Mouse (Mus musculus) layer of hippocampus, adult 8-10 months (tissue): ENCODE measurements around the gene Slc35g3. TPM values are rescaled to one million over a fixed set of nuclear protein-coding genes. Genes with fewer than 3 reads are reported as not detected.

Experiments
- total RNA-seq, 4 experiments: library from RNA; stranded (reverse); gene quantifications; 2 replicates each; pipeline ENCODE4 v1.2.4; 2022

Slc35g3 gene
- total RNA-seq, 4 experiments from 2014 or later: not detected

Other genes with a start within 250 kb of the Slc35g3 start
- 1 to 10 TPM; 3.1 to 6.3 (median 5.0) TPM for gene Dnah2, start 212.9 kb downstream of the Slc35g3 start, total RNA-seq
- 100 to 1,000 TPM; 115 to 132 (median 124) TPM for gene Efnb3, start 201.8 kb downstream of the Slc35g3 start, total RNA-seq
- gene Wrap53, start 181.7 kb downstream of the Slc35g3 start, total RNA-seq: 10 to 100 TPM; 12.2 to 17.8 (median 12.3) TPM
- 10 to 100 TPM; 27.7 to 36.7 (median 33.7) TPM for gene Trp53, start 181.6 kb downstream of the Slc35g3 start, total RNA-seq
- 100 to 1,000 TPM; 386 to 493 (median 443) TPM for gene Atp1b2, start 156.0 kb downstream of the Slc35g3 start, total RNA-seq
- gene Shbg, start 144.1 kb downstream of the Slc35g3 start, total RNA-seq: under 1 TPM in 2 of 4 experiments, not detected in 2; 0.59 to 0.92 TPM
- 10 to 100 TPM; 13.3 to 19.2 (median 14.8) TPM for gene Sat2, start 139.9 kb downstream of the Slc35g3 start, total RNA-seq
- 100 to 1,000 TPM; 132 to 154 (median 139) TPM for gene Fxr2, start 129.0 kb downstream of the Slc35g3 start, total RNA-seq
- gene Sox15, start 106.7 kb downstream of the Slc35g3 start, total RNA-seq: not detected
- 10 to 100 TPM; 51.3 to 60.6 (median 56.8) TPM for gene Mpdu1, start 99.3 kb downstream of the Slc35g3 start, total RNA-seq
- 100 to 1,000 TPM in 1 of 4 experiments, 10 to 100 TPM in 3; 10.8 to 113 (median 55.2) TPM for gene Cd68, start 95.8 kb downstream of the Slc35g3 start, total RNA-seq
- gene Eif4a1, start 89.5 kb downstream of the Slc35g3 start, total RNA-seq: 100 to 1,000 TPM; 319 to 328 (median 325) TPM
- gene Senp3, start 79.9 kb downstream of the Slc35g3 start, total RNA-seq: 100 to 1,000 TPM in 3 of 4 experiments, 10 to 100 TPM in 1; 82.9 to 123 (median 105) TPM
- gene Tnfsf13, start 76.2 kb downstream of the Slc35g3 start, total RNA-seq: 1 to 10 TPM; 2.9 to 3.8 (median 3.2) TPM
- gene Tnfsf12, start 66.1 kb downstream of the Slc35g3 start, total RNA-seq: 10 to 100 TPM in 3 of 4 experiments, 1 to 10 TPM in 1; 9.5 to 17.3 (median 14.4) TPM
- 1 to 10 TPM in 3 of 4 experiments, under 1 TPM in 1; 0.83 to 2.2 (median 1.3) TPM for gene Tnfsfm13, start 65.9 kb downstream of the Slc35g3 start, total RNA-seq
- 10 to 100 TPM; 53.8 to 60.8 (median 59.1) TPM for gene Polr2a, start 3.3 kb downstream of the Slc35g3 start, total RNA-seq
- gene Zbtb4, start 3.9 kb upstream of the Slc35g3 start, total RNA-seq: 100 to 1,000 TPM; 121 to 145 (median 129) TPM
- 1 to 10 TPM in 3 of 4 experiments, under 1 TPM in 1; 0.49 to 2.2 (median 1.1) TPM for gene Chrnb1, start 34.0 kb upstream of the Slc35g3 start, total RNA-seq
- 10 to 100 TPM; 26.1 to 36.5 (median 30.6) TPM for gene Fgf11, start 39.9 kb upstream of the Slc35g3 start, total RNA-seq
- under 1 TPM in 2 of 4 experiments, not detected in 2; 0.17 to 0.47 TPM for gene Tmem102, start 43.7 kb upstream of the Slc35g3 start, total RNA-seq
- gene Gm39566, start 53.3 kb upstream of the Slc35g3 start, total RNA-seq: not detected
- gene Spem2, start 56.5 kb upstream of the Slc35g3 start, total RNA-seq: not detected
- under 1 TPM in 2 of 4 experiments, not detected in 2; 0.31 to 0.75 TPM for gene Spem1, start 60.2 kb upstream of the Slc35g3 start, total RNA-seq
- 100 to 1,000 TPM; 189 to 200 (median 199) TPM for gene Nlgn2, start 75.8 kb upstream of the Slc35g3 start, total RNA-seq
- gene Tmem256, start 76.5 kb upstream of the Slc35g3 start, total RNA-seq: 100 to 1,000 TPM; 113 to 131 (median 121) TPM
- 10 to 100 TPM; 17.1 to 21.8 (median 20.0) TPM for gene Plscr3, start 84.4 kb upstream of the Slc35g3 start, total RNA-seq
- not detected for gene Tnk1, start 96.8 kb upstream of the Slc35g3 start, total RNA-seq
- not detected for gene Tmem95, start 116.0 kb upstream of the Slc35g3 start, total RNA-seq
- gene Kctd11, start 119.4 kb upstream of the Slc35g3 start, total RNA-seq: 1 to 10 TPM; 1.4 to 2.8 (median 1.6) TPM
- under 1 TPM in 2 of 4 experiments, not detected in 2; 0.14 to 0.34 TPM for gene Acap1, start 133.6 kb upstream of the Slc35g3 start, total RNA-seq
- under 1 TPM in 2 of 4 experiments, not detected in 2; 0.64 to 0.72 TPM for gene 2810408A11Rik, start 139.0 kb upstream of the Slc35g3 start, total RNA-seq
- 100 to 1,000 TPM in 3 of 4 experiments, 10 to 100 TPM in 1; 92.4 to 126 (median 112) TPM for gene Neurl4, start 139.1 kb upstream of the Slc35g3 start, total RNA-seq
- 10 to 100 TPM; 28.2 to 44.5 (median 38.4) TPM for gene Gps2, start 151.9 kb upstream of the Slc35g3 start, total RNA-seq
- gene Eif5a, start 160.0 kb upstream of the Slc35g3 start, total RNA-seq: 100 to 1,000 TPM; 395 to 425 (median 420) TPM
- 10 to 100 TPM; 10.6 to 18.7 (median 13.9) TPM for gene Ybx2, start 173.8 kb upstream of the Slc35g3 start, total RNA-seq
- 1 to 10 TPM; 3.0 to 4.6 (median 3.8) TPM for gene Slc2a4, start 186.2 kb upstream of the Slc35g3 start, total RNA-seq
- gene Cldn7, start 202.8 kb upstream of the Slc35g3 start, total RNA-seq: not detected
- gene Ctdnep1, start 219.2 kb upstream of the Slc35g3 start, total RNA-seq: 100 to 1,000 TPM; 108 to 123 (median 119) TPM
- 10 to 100 TPM; 69.7 to 96.0 (median 77.7) TPM for gene Elp5, start 220.5 kb upstream of the Slc35g3 start, total RNA-seq
- gene Gabarap, start 229.2 kb upstream of the Slc35g3 start, total RNA-seq: 100 to 1,000 TPM; 232 to 255 (median 246) TPM
- gene Phf23, start 233.8 kb upstream of the Slc35g3 start, total RNA-seq: 10 to 100 TPM; 45.2 to 59.7 (median 49.7) TPM
- 10 to 100 TPM; 35.4 to 54.0 (median 41.6) TPM for gene Dvl2, start 238.6 kb upstream of the Slc35g3 start, total RNA-seq